Mouse (Mus musculus) forebrain, embryonic 12.5 days (tissue): ENCODE measurements around the gene Stk38. TPM values are rescaled to one million over a fixed set of nuclear protein-coding genes. Genes with fewer than 3 reads are reported as not detected.

Experiments used
- ATAC-seq: fragments of 200-750 bp; cut with Nextera tagmentation; 2 replicates; pipeline ENCODE4 v1.8.0; 2017; ENCODE audit warnings: moderate TSS enrichment; ENCODE audit not compliant: low FRiP score
- H3K27ac ChIP-seq: fragments of 300-500 bp; sonication (generic); 2 replicates; pipeline ENCODE4 v1.5.1; 2016; ENCODE audit warnings: mild to moderate bottlenecking
- H3K27me3 ChIP-seq: fragments of 300-500 bp; sonication (generic); 2 replicates; pipeline ENCODE4 v1.6.1; 2016; ENCODE audit warnings: mild to moderate bottlenecking
- H3K36me3 ChIP-seq: fragments of 300-500 bp; sonication (generic); replicated peaks from 2 replicates; pipeline ENCODE4 v1.6.1; 2016; ENCODE audit warnings: mild to moderate bottlenecking
- H3K4me1 ChIP-seq: fragments of 300-500 bp; sonication (generic); 2 replicates; pipeline ENCODE4 v1.6.1; 2016
- H3K4me2 ChIP-seq: fragments of 300-500 bp; sonication (generic); 2 replicates; pipeline ENCODE4 v1.6.1; 2016; ENCODE audit warnings: mild to moderate bottlenecking, moderate library complexity
- H3K4me3 ChIP-seq: fragments of 300-500 bp; sonication (generic); replicated peaks from 2 replicates; pipeline ENCODE4 v1.5.1; 2016; ENCODE audit warnings: mild to moderate bottlenecking
- H3K9ac ChIP-seq: fragments of 300-500 bp; sonication (generic); 2 replicates; pipeline ENCODE4 v1.6.1; 2016; ENCODE audit warnings: mild to moderate bottlenecking
- H3K9me3 ChIP-seq: fragments of 300-500 bp; sonication (generic); 2 replicates; pipeline ENCODE4 v1.6.1; 2016
- WGBS: fragments of 180-500 bp; shearing (Covaris S2); methylation state at CpG from one replicate; pipeline ENCODE4 v1.1.7; 2016; 5-methylcytosine and 5-hydroxymethylcytosine counted together
- polyA plus RNA-seq: library from polyadenylated mRNA; unstranded; fragments of >200 nt; fragmentation: Nextera tagmentation; extraction: Ambion mirVana; gene quantifications from 2 replicates; pipeline ENCODE4 v1.2.1, GENCODE M21; 2016

The Stk38 gene
- polyA plus RNA-seq: 149 and 154 TPM in 2 replicates

- H3K27ac ChIP-seq: peak within 1 kb of the TSS; percentile 89
- no peaks in the 10 kb centered on the region for H3K27me3 ChIP-seq
- H3K4me1 ChIP-seq: peaks cover 26% of the 10 kb centered on the region
- H3K4me2 ChIP-seq: peak within 1 kb of the TSS; percentile 72
- H3K36me3 ChIP-seq: no peaks in the 10 kb centered on the region
- under 1% methylated on average over 58 of the region's 65 CpGs for WGBS
- H3K9me3 ChIP-seq: no peaks in the 10 kb centered on the region
- peak within 1 kb of the TSS; percentile 72 for H3K4me3 ChIP-seq
- ATAC-seq: peak; percentile 95
- H3K9ac ChIP-seq: peak within 1 kb of the TSS; percentile 91
Measured at GRCm38 (mm10) chr17:29007641-29008325, at the start of gene Stk38. Stk38 (minus strand) TSS chr17:29007995.

DNA sequence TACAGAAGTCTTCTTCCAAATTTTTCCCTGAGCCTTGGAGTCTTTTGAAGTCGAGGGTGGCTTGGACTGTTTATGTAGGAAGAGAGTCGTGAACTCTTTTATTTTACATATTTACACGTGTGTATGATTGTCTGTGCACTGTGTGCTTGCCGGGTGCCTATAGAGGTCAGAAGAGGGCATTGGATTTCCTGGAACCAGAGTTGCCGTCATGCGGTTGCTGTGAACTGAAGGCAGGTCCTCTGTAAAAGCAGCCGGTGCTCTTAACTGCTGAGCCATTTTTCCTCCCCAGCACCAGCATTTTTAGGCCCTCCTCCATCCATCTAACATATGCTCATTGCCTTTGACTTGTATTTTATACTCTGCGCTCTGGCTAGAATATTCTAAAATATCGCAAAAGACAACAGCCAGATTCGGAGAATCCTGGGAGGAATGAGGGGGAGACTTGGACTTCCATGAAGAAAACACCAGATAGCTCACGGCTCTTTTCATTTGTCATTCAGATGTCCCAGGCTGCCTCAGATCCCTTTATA lies 49.6 kb upstream of the Stk38 start:
- peak overlapping the region; percentile 32; the same call in 1 of the 2 replicates for H3K27ac ChIP-seq
- 87% methylated on average over 11 of the region's 11 CpGs for WGBS
- no peaks in the 10 kb centered on the region for H3K27me3 ChIP-seq
- no peak overlapping the region for H3K9ac ChIP-seq
- H3K4me2 ChIP-seq: no peak overlapping the region
- H3K36me3 ChIP-seq: no peaks in the 10 kb centered on the region
- ATAC-seq: no peak
- no peak overlapping the region for H3K4me3 ChIP-seq
- H3K9me3 ChIP-seq: no peaks in the 10 kb centered on the region
- H3K4me1 ChIP-seq: peaks cover 16% of the 10 kb centered on the region

DNA sequence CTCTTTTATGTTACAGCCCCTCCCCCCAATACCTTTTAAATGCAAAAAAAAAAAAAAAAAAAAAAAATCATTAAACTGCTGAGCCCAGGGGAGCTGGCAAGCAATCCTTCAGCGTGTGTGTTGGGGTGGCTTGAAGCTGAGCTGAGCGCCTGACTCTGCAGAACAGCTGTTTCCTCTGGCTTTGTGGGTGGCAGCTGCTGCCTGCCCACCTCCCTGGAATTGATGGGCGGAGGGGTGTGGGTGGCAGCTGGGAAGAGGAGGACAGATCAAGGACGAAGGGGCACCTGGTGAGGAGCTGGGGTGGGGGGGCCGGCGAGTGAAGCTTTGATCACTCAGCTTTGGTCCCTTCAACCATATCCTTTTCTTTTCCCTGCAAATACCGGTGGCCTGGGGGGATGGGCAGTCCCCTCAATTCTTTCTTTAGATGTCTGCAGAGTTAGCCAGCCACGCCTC lies 48.9 kb upstream of the Stk38 start:
- H3K4me2 ChIP-seq: no peak overlapping the region; the same call in 1 of the 2 replicates
- no peaks in the 10 kb centered on the region for H3K9me3 ChIP-seq
- H3K4me3 ChIP-seq: no peak overlapping the region
- H3K27ac ChIP-seq: peak overlapping the region; percentile 32; the same call in 1 of the 2 replicates
- ATAC-seq: peak; percentile 55
- no peaks in the 10 kb centered on the region for H3K36me3 ChIP-seq
- H3K27me3 ChIP-seq: no peaks in the 10 kb centered on the region
- H3K9ac ChIP-seq: no peak overlapping the region
- 5% methylated on average over 8 of the region's 8 CpGs for WGBS
- peaks cover 13% of the 10 kb centered on the region for H3K4me1 ChIP-seq

DNA sequence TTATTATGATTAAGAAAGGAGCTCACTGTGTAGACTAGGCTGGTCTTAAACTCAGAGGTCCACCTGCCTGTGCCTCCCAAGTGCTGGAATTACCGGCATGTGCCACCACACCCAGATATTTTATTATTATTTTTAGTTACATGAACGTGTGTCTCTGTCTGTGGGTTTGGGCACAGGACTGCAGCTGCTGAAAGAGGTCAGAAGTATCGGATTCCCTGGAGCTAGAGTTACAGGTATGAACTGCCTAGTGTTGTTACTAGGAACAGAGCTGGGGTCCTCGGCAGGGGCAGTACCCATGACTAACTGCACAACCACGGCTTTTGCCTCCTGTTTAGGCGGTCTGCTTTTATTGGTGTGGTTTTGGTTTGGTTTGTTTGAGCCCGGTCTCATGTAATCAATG lies 48.4 kb upstream of the Stk38 start:
- ATAC-seq: 0 out of 2 replicates have a peak, but pooled peaks have one; percentile 6
- Histone ChIP-seq H3K36me3 (no peaks in the 10 kb centered on the region), H3K9ac (no peak overlapping the region), H3K9me3 (no peaks in the 10 kb centered on the region), H3K4me3 (no peak overlapping the region), H3K27ac (no peak overlapping the region), H3K27me3 (no peaks in the 10 kb centered on the region), H3K4me2 (no peak overlapping the region), H3K4me1 (peaks cover 13% of the 10 kb centered on the region)
- 55% methylated on average over 7 of the region's 7 CpGs for WGBS

GRCm38 (mm10) chr17:29055586-29055985 lies 47.8 kb upstream of the Stk38 start:
- 70% methylated on average over 5 of the region's 5 CpGs for WGBS
- H3K9me3 ChIP-seq: no peaks in the 10 kb centered on the region
- no peak for ATAC-seq

GRCm38 (mm10) chr17:29054429-29054828 lies 46.6 kb upstream of the Stk38 start:
- Histone ChIP-seq H3K27me3 (no peaks in the 10 kb centered on the region), H3K4me2 (no peak overlapping the region), H3K4me3 (no peak overlapping the region), H3K4me1 (peaks cover 13% of the 10 kb centered on the region), H3K27ac (no peak overlapping the region), H3K9me3 (no peaks in the 10 kb centered on the region), H3K9ac (no peak overlapping the region), H3K36me3 (no peaks in the 10 kb centered on the region)
- no peak for ATAC-seq
- 80% methylated on average over 6 of the region's 6 CpGs for WGBS

More at GRCm38 (mm10) chr17:29055586-29055985, 47.8 kb upstream of the Stk38 start:
- Histone ChIP-seq H3K4me1 (peaks cover 13% of the 10 kb centered on the region), H3K4me3 (no peak overlapping the region), H3K27ac (no peak overlapping the region), H3K4me2 (no peak overlapping the region), H3K36me3 (no peaks in the 10 kb centered on the region), H3K9ac (no peak overlapping the region), H3K27me3 (no peaks in the 10 kb centered on the region)

DNA sequence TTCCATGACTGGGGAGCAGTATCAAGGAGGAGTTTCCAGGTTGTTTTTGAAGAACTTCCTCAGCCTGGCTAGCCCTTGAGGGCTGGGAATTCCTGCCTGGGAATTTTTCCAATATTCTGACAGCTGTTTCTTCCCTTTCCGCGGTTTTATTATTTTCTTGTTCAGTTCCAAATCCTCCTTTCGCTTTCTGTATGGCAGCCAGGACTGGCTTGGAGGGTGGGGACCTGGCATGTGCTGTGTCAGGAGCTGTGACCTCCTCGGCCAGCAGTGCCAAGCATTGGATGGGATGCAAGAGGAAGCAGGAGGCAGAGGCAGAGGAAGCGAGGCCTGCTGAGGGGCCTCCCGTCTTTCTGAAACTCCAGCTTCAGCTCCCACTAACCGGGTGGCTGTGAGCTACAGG lies 46.0 kb upstream of the Stk38 start:
- no peak for ATAC-seq
- H3K4me3 ChIP-seq: no peak overlapping the region
- 81% methylated on average over 7 of the region's 7 CpGs for WGBS
- H3K4me2 ChIP-seq: no peak overlapping the region
- H3K27ac ChIP-seq: no peak overlapping the region
- H3K9me3 ChIP-seq: no peaks in the 10 kb centered on the region
- no peaks in the 10 kb centered on the region for H3K36me3 ChIP-seq
- peaks cover 16% of the 10 kb centered on the region for H3K4me1 ChIP-seq
- H3K27me3 ChIP-seq: no peaks in the 10 kb centered on the region
- H3K9ac ChIP-seq: no peak overlapping the region

GRCm38 (mm10) chr17:29053067-29053466 lies 45.3 kb upstream of the Stk38 start:
- Histone ChIP-seq H3K27ac (no peak overlapping the region), H3K36me3 (peaks cover 1% of the 10 kb centered on the region; the same call in 1 of the 2 replicates), H3K9ac (no peak overlapping the region), H3K4me3 (no peak overlapping the region), H3K4me1 (peaks cover 17% of the 10 kb centered on the region), H3K9me3 (no peaks in the 10 kb centered on the region), H3K27me3 (no peaks in the 10 kb centered on the region), H3K4me2 (no peak overlapping the region)
- no peak for ATAC-seq
- WGBS: 91% methylated on average over 6 of the region's 6 CpGs

- 0 out of 2 replicates have a peak, but pooled peaks cover 4% of the 10 kb centered on the region for H3K4me1 ChIP-seq
- ATAC-seq: no peak
Measured at GRCm38 (mm10) chr17:29050791-29051190, 43.0 kb upstream of the Stk38 start.

GRCm38 (mm10) chr17:29049923-29050322 lies 42.1 kb upstream of the Stk38 start:
- Histone ChIP-seq H3K4me1 (0 out of 2 replicates have a peak, but pooled peaks cover 4% of the 10 kb centered on the region), H3K27me3 (no peaks in the 10 kb centered on the region), H3K27ac (no peak overlapping the region), H3K4me2 (no peak overlapping the region), H3K9me3 (no peaks in the 10 kb centered on the region), H3K36me3 (peaks cover 29% of the 10 kb centered on the region), H3K9ac (no peak overlapping the region), H3K4me3 (no peak overlapping the region)
- ATAC-seq: no peak
- WGBS: 86% methylated on average over 7 of the region's 7 CpGs

More at GRCm38 (mm10) chr17:29050791-29051190, 43.0 kb upstream of the Stk38 start:
- peak overlapping the region; percentile 13; the same call in 1 of the 2 replicates for H3K9ac ChIP-seq
- H3K4me3 ChIP-seq: no peak overlapping the region
- WGBS: 74% methylated on average over 14 of the region's 14 CpGs
- no peaks in the 10 kb centered on the region for H3K9me3 ChIP-seq
- H3K27me3 ChIP-seq: no peaks in the 10 kb centered on the region
- peaks cover 20% of the 10 kb centered on the region for H3K36me3 ChIP-seq
- no peak overlapping the region for H3K27ac ChIP-seq
- no peak overlapping the region for H3K4me2 ChIP-seq

DNA sequence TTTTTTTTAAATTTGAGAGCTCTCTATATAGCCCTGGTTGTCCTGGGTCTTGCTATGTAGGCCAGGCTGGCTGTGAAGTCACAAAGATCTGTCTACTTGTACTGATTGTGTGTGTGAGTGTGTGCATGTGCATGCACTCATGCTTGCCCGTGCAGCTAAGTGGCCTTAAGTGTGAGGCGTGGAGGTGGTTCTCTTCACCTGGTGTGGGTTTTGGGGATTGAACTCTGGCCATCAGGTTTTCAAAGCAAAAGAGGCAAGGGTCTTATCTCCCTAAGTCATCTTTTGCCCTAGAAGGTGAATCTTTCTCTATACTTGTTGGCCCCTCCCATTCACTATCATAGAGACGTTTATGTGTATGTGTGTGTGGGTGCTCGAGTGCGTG lies 41.7 kb upstream of the Stk38 start:
- Histone ChIP-seq H3K27ac (no peak overlapping the region), H3K4me2 (no peak overlapping the region), H3K4me1 (0 out of 2 replicates have a peak, but pooled peaks cover 4% of the 10 kb centered on the region), H3K9me3 (no peaks in the 10 kb centered on the region), H3K27me3 (no peaks in the 10 kb centered on the region), H3K4me3 (no peak overlapping the region), H3K9ac (no peak overlapping the region), H3K36me3 (peaks cover 33% of the 10 kb centered on the region)
- ATAC-seq: no peak
- 81% methylated on average over 5 of the region's 5 CpGs for WGBS

- Histone ChIP-seq H3K4me3 (no peak overlapping the region), H3K4me2 (no peak overlapping the region), H3K27me3 (no peaks in the 10 kb centered on the region), H3K9me3 (no peaks in the 10 kb centered on the region), H3K9ac (no peak overlapping the region), H3K36me3 (peaks cover 39% of the 10 kb centered on the region), H3K4me1 (0 out of 2 replicates have a peak, but pooled peaks cover 4% of the 10 kb centered on the region), H3K27ac (no peak overlapping the region)
- ATAC-seq: peak; percentile 49; the same call in 1 of the 2 replicates
- WGBS: 27% methylated on average over 13 of the region's 13 CpGs
Measured at GRCm38 (mm10) chr17:29048748-29049507, 41.1 kb upstream of the Stk38 start.
